ENCODE assay signal across 8 mouse cellular contexts in genomic region chr11:102604010-102604584, GRCm38 (mm10). TPM values are rescaled to one million over a fixed set of nuclear protein-coding genes. Genes with fewer than 3 reads are reported as not detected.
DNase-seq lines count a peak whose midpoint lies in the region; ATAC-seq and TF ChIP-seq lines count a peak whose summit lies in the region.

Gene Fzd2 (plus strand): TSS chr11:102604396.

- peak within 1 kb of the TSS; percentile 99 for H3K27ac ChIP-seq in lung, embryonic 14.5 days (ENCODE audit: low read depth)

- WGBS in lung, embryonic 14.5 days: under 1% methylated on average over 31 of the region's 31 CpGs

- H3K4me2 ChIP-seq in lung, embryonic 14.5 days: peak within 1 kb of the TSS; percentile 80

- DNase-seq in G1E (ENCODE audit: low spot score): no peak
- peak; percentile 20 for DNase-seq in cerebellum, adult 8-10 months
- DNase-seq in layer of hippocampus, adult 9-10 months (ENCODE audit: low spot score): peak; percentile 56
- DNase-seq in lung, embryonic 14.5 days: peak; percentile 98
- peak; percentile 71 for DNase-seq in ovary, postnatal 14 days (ENCODE audit: low spot score)
- no peak for DNase-seq in natural killer cell, adult 2 months (ENCODE audit: low spot score in 2 of 2)

- H3K4me3 ChIP-seq in G1E (ENCODE audit: low read depth, low read length): peak within 1 kb of the TSS; percentile 2; the same call in 1 of the 2 replicates
- peak within 1 kb of the TSS; percentile 89 for H3K4me3 ChIP-seq in lung, embryonic 14.5 days (ENCODE audit: low read depth, low read length)

- H3K27me3 ChIP-seq in G1E (ENCODE audit: insufficient read depth, low read length): peaks cover 35% of the 10 kb centered on the region
- no peaks in the 10 kb centered on the region; the same call in 1 of the 2 replicates for H3K27me3 ChIP-seq in lung, embryonic 14.5 days (ENCODE audit: insufficient read depth, low read length)

- peak within 1 kb of the TSS; percentile 96 for H3K9ac ChIP-seq in lung, embryonic 14.5 days

- peaks cover 16% of the 10 kb centered on the region for H3K9me3 ChIP-seq in G1E (replicated peaks)
- no peaks in the 10 kb centered on the region for H3K9me3 ChIP-seq in lung, embryonic 14.5 days (ENCODE audit: low read depth, low read length)

- no peaks in the 10 kb centered on the region; the same call in 1 of the 2 replicates for H3K4me1 ChIP-seq in G1E (ENCODE audit: insufficient read depth, low read depth, low read length)
- H3K4me1 ChIP-seq in lung, embryonic 14.5 days (ENCODE audit: insufficient read depth): peaks cover 6% of the 10 kb centered on the region; the same call in 1 of the 2 replicates

- no peak for ATAC-seq in G1E (ENCODE audit: extremely low read depth, insufficient number of reproducible peaks, low FRiP score, poor library complexity, severe bottlenecking)
- peak; percentile 88 for ATAC-seq in frontal cortex, adult (ENCODE audit: low TSS enrichment)
- peak; percentile 75 to 80 for ATAC-seq in hematopoietic stem cell, adult 5-6 weeks (replicated peaks in 1 of 2; ENCODE audit: insufficient read depth in 1 of 2, low FRiP score in 2 of 2, low TSS enrichment in 1 of 2, low read depth in 1 of 2, poor library complexity in 2 of 2, severe bottlenecking in 2 of 2)
- ATAC-seq in lung, embryonic 14.5 days (ENCODE audit: insufficient read depth): peak; percentile 93

- TF ChIP-seq CTCF in G1E (IDR thresholded peaks at IDR 0.05; ENCODE audit: low read depth, low read length): no peak
- TF ChIP-seq CTCF in lung, embryonic 14.5 days (IDR thresholded peaks at IDR 0.05; ENCODE audit: low read depth): no peak

- H3K36me3 ChIP-seq in G1E (replicated peaks): no peaks in the 10 kb centered on the region
- H3K36me3 ChIP-seq in lung, embryonic 14.5 days (ENCODE audit: insufficient read depth): peaks cover 7% of the 10 kb centered on the region

RNA-seq across cellular contexts. Expression of gene Fzd2, which starts in this region (rescaled TPM):
- total RNA-seq in G1E (2014; fragmentation: Nextera tagmentation) (not detected in 2 replicates), G1E (2017) (0.06 TPM in 1 of 2 replicates, not detected in the other)
- polyA plus RNA-seq in G1E (2012): 0.02 TPM in 1 of 2 replicates, not detected in the other
- 0.19 TPM in 1 of 2 replicates, not detected in the other for total RNA-seq in hematopoietic stem cell, adult 5-6 weeks (2017)
- 40.0 and 42.9 TPM in 2 replicates for polyA plus RNA-seq in lung, embryonic 14.5 days (2014; fragmentation: Nextera tagmentation; extraction: Ambion mirVana)

Comparison
In these comparisons a context has a peak if more than half of its experiments do, and no peak if none do; other contexts are left out.
1. RNA of gene Fzd2 (polyA plus RNA-seq): 40.0 to 42.9 TPM in lung, embryonic 14.5 days; 0.02 TPM in G1E; every median in the first group is over 10 times any median in the second.
2. Peak in ATAC-seq in hematopoietic stem cell, adult 5-6 weeks; RNA of the gene not detected or under 1 TPM.
3. DNase-seq: peak in cerebellum, adult 8-10 months (single experiment), layer of hippocampus, adult 9-10 months (single experiment), lung, embryonic 14.5 days (single experiment) and ovary, postnatal 14 days (single experiment); none in G1E (single experiment) and natural killer cell, adult 2 months (0 of 2).